Mouse (Mus musculus) heart, postnatal 0 days (tissue): ENCODE measurements around the gene Pum2.

Experiments
- CTCF ChIP-seq: IDR thresholded peaks from 2 replicates; pipeline ENCODE4 v1.5.1; 2016; ENCODE audit warnings: antibody characterized with exemption, control low read depth, low read depth
- EP300 ChIP-seq: IDR thresholded peaks from 2 replicates; pipeline ENCODE4 v1.6.1; 2016; ENCODE audit warnings: antibody characterized with exemption, low read depth

- no peak for TF ChIP-seq CTCF
- no peak for TF ChIP-seq EP300
Observed at GRCm38 (mm10) chr12:8674377-8674864, 487 bp downstream of the Pum2 start.
